Mouse (Mus musculus) megakaryocyte-erythroid progenitor cell, adult 5-6 weeks (primary cell): ENCODE data around the gene Tymp. TPM values are rescaled to one million over a fixed set of nuclear protein-coding genes. Genes with fewer than 3 reads are reported as not detected.

Experiments used
- ATAC-seq: replicated peaks from 2 replicates; pipeline ENCODE4 v1.8.0; 2016; ENCODE audit warnings: mild to moderate bottlenecking, inconsistent platforms; ENCODE audit not compliant: severe bottlenecking, poor library complexity, low FRiP score, low TSS enrichment
- total RNA-seq, 2 experiments: library from RNA; stranded (forward) in 1 of 2; stranded (reverse) in 1 of 2; fragments of 200-1000, 215-1000 nt in 1 of 2; fragments of >200 nt in 1 of 2; fragmentation: Nextera tagmentation in 1 of 2; gene quantifications; 2 replicates each; pipeline ENCODE4 v1.2.3; 2014 to 2017

Tymp gene
- total RNA-seq, 2 experiments from 2014 or later, result not detected

GRCm38 (mm10) chr15:89374801-89375534 lies 1.9 kb downstream of the Tymp start:
- ATAC-seq, result no peak

GRCm38 (mm10) chr15:89374340-89374739 lies 2.5 kb downstream of the Tymp start:
- ATAC-seq, result no peak

- ATAC-seq, result peak; percentile 34
Measured at GRCm38 (mm10) chr15:89373762-89374248, 3.0 kb downstream of the Tymp start, which contains the start of gene Sco2. Gene Sco2, minus strand, starts transcription at chr15:89373846.

- peak; percentile 71 for ATAC-seq
Measured at GRCm38 (mm10) chr15:89373027-89373761, 3.6 kb downstream of the Tymp start.

GRCm38 (mm10) chr15:89372536-89372935 lies 4.3 kb downstream of the Tymp start:
- ATAC-seq, result no peak

GRCm38 (mm10) chr15:89372068-89372467 lies 4.8 kb downstream of the Tymp start:
- no peak for ATAC-seq

- no peak for ATAC-seq
Measured at GRCm38 (mm10) chr15:89365141-89365551, 11.7 kb downstream of the Tymp start.

- no peak for ATAC-seq
Measured at GRCm38 (mm10) chr15:89363051-89363450, 13.8 kb downstream of the Tymp start.

- ATAC-seq, result no peak
Measured at GRCm38 (mm10) chr15:89358784-89359183, 18.1 kb downstream of the Tymp start.

GRCm38 (mm10) chr15:89356372-89356771 lies 20.5 kb downstream of the Tymp start:
- ATAC-seq, result peak; percentile 56

- ATAC-seq, result peak; percentile 74
Measured at GRCm38 (mm10) chr15:89355241-89356187, 21.3 kb downstream of the Tymp start, which contains the start of the genes Lmf2 and Ncaph2. Gene Lmf2, minus strand, starts transcription at chr15:89355659. Gene Ncaph2, plus strand, starts transcription at chr15:89355719.

- no peak for ATAC-seq
Measured at GRCm38 (mm10) chr15:89354455-89354854, 22.4 kb downstream of the Tymp start.

- ATAC-seq, result no peak
Measured at GRCm38 (mm10) chr15:89353837-89354236, 23.0 kb downstream of the Tymp start.

- no peak for ATAC-seq
Measured at GRCm38 (mm10) chr15:89352795-89353194, 24.0 kb downstream of the Tymp start.

GRCm38 (mm10) chr15:89352054-89352453 lies 24.8 kb downstream of the Tymp start:
- no peak for ATAC-seq

- no peak for ATAC-seq
Measured at GRCm38 (mm10) chr15:89351302-89351701, 25.5 kb downstream of the Tymp start.

- ATAC-seq, result no peak
Measured at GRCm38 (mm10) chr15:89350447-89350846, 26.4 kb downstream of the Tymp start.

- ATAC-seq, result no peak
Measured at GRCm38 (mm10) chr15:89343325-89343724, 33.5 kb downstream of the Tymp start.

GRCm38 (mm10) chr15:89341678-89342077 lies 35.2 kb downstream of the Tymp start:
- no peak for ATAC-seq
